Mouse (Mus musculus) heart, embryonic 15.5 days (tissue): ENCODE results near the gene 1700040F15Rik. TPM values are rescaled to one million over a fixed set of nuclear protein-coding genes. Genes with fewer than 3 reads are reported as not detected.
"Not testable (repeated sequence)": the region's sequence is repeated elsewhere in the genome, so short reads cannot be mapped to it uniquely, and the experiment has no call there.

ENCODE experiments used
- ATAC-seq: fragments of 200-750 bp; cut with Nextera tagmentation; replicated peaks from 2 replicates; pipeline ENCODE4 v1.8.0; 2017; ENCODE audit warnings: low read depth, moderate TSS enrichment; ENCODE audit not compliant: insufficient number of reproducible peaks, insufficient read depth, low FRiP score
- H3K27ac ChIP-seq: fragments of 300-500 bp; sonication (generic); 2 replicates; pipeline ENCODE4 v1.5.1; 2015; ENCODE audit warnings: mild to moderate bottlenecking, inconsistent platforms
- H3K27me3 ChIP-seq: fragments of 300-500 bp; sonication (generic); 2 replicates; pipeline ENCODE4 v1.6.1; 2015; ENCODE audit warnings: inconsistent platforms
- H3K36me3 ChIP-seq: fragments of 300-500 bp; sonication (generic); 2 replicates; pipeline ENCODE4 v1.6.1; 2015; ENCODE audit warnings: mild to moderate bottlenecking, inconsistent platforms
- H3K4me1 ChIP-seq: fragments of 300-500 bp; sonication (generic); replicated peaks from 2 replicates; pipeline ENCODE4 v1.6.1; 2015; ENCODE audit warnings: inconsistent platforms
- H3K4me2 ChIP-seq: fragments of 300-500 bp; sonication (generic); 2 replicates; pipeline ENCODE4 v1.6.1; 2015; ENCODE audit warnings: inconsistent platforms, mild to moderate bottlenecking, moderate library complexity
- H3K4me3 ChIP-seq: fragments of 300-500 bp; sonication (generic); 2 replicates; pipeline ENCODE4 v1.5.1; 2015; ENCODE audit warnings: mild to moderate bottlenecking, inconsistent platforms
- H3K9ac ChIP-seq: fragments of 300-500 bp; sonication (generic); 2 replicates; pipeline ENCODE4 v1.6.1; 2015; ENCODE audit warnings: mild to moderate bottlenecking, inconsistent platforms
- H3K9me3 ChIP-seq: fragments of 300-500 bp; sonication (generic); replicated peaks from 2 replicates; pipeline ENCODE4 v1.6.1; 2016; ENCODE audit warnings: inconsistent platforms
- WGBS: fragments of 180-500 bp; shearing (Covaris S2); methylation state at CpG from one replicate; pipeline ENCODE4 v1.1.7; 2015; ENCODE audit warnings: mixed read lengths; 5-methylcytosine and 5-hydroxymethylcytosine counted together
- polyA plus RNA-seq: library from polyadenylated mRNA; unstranded; fragments of >200 nt; fragmentation: Nextera tagmentation; extraction: Ambion mirVana; gene quantifications from 2 replicates; pipeline ENCODE4 v1.2.1, GENCODE M21; 2015

1700040F15Rik gene
- polyA plus RNA-seq = not detected in 2 replicates

DNA sequence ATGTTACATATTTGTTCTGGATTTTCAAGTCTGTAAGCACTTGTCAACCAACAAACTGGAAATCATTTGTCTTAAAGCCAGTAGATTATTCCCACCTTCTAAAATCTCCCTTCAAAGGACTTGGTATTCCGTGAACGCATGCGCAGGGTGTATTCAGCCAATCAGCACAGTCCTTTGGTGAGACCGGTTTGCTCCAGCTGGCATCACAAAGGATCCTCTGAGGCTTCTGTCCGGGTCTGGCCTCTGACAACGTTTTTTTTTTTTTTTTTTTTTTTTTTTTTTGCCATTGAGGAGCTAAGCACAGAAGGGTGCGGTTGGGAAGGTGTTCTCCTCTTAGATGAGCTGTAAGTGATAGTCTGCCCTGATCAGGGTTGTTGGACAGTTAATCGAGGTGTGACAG is at the start of gene 1700040F15Rik:
Gene 1700040F15Rik, plus strand, starts transcription at position 301 of the 400 bp plus-strand sequence.
- H3K27ac ChIP-seq, ATAC-seq, H3K4me1 ChIP-seq, H3K9me3 ChIP-seq, H3K27me3 ChIP-seq, H3K36me3 ChIP-seq, H3K4me3 ChIP-seq, H3K4me2 ChIP-seq, H3K9ac ChIP-seq: not testable (repeated sequence)
- no CpG with 5 or more reads among the region's 8 CpGs for WGBS
